Mouse (Mus musculus) liver (tissue): ENCODE measurements around the gene Rnf208.

ENCODE experiments used
- DNase-seq: peaks from one replicate; pipeline ENCODE4 v3.0.0-alpha.2; 2020; ENCODE audit warnings: mixed read lengths

The Rnf208 gene

DNA sequence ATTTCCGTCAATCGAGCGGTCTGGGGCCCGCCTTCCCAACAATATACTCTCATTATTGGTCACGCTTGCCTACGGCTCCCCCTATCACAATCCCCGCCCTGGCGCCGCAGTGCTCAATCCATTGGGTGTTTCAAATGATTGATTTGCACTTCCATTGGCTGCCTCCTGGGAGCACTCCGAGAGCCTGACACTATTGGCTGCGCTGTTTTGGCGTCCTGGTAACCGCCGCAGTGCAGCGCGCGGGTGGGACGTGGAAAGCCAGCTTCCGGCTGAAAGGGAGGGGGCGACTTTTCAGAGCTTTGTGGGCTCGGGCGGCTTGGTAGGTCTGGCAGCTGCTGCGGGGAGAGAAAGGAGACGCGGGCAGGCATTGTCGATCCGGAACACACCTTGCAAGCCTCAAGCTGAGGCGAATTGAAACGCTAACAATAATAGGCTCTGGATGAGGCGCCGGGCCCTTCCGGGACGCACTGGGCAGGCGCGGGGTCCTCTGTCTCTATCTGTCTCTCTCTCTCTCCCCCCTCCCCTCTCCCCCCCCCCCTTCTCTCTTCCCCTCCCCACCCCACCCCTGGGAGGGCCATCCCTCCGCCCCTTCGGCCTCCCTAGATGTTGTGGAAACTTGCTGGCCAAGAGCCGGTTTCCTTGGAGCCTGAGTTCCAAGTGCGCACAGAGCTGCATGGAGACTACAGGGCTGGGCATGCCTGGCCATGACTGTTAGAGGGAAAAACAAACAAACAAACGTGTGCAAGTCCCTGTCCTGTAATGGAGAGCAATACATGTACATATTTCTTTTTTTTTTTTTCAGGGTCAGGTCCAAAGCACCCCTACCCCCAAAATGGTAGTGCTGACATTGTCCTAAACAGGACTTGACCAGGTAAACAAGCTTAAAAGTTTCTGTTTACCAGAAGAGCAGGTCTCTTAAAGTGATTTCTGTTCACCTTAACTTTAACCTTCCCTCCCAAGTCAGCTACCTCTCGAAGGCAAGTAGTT lies 17.0 kb upstream of the Rnf208 start:
- peak; percentile 99 for DNase-seq

DNA sequence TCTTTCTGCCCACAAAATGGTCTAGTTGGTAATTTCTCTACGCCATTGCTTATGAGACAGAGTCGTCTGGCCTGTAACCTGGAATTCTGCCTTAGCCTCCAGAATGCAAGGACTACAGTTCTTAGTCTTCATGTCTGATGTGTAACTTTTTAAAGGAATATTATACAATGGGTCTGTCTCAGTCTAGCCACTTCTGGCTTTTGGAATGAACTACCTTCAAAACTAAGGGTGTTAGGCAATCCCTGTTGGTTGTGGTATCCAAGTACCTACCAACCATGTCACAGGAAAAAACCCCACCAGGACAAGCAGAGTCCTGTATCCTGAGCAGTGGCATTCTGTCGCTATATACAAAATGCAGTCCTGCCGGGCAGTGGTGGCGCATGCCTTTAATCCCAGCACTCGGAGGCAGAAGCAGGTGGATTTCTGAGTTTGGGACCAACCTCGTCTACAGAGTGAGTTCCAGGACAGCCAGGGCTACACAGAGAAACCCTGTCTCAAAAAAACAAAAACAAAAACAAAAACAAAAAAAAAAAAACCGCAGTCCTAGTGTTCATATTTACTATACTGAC lies 16.2 kb upstream of the Rnf208 start:
- DNase-seq: no peak

DNA sequence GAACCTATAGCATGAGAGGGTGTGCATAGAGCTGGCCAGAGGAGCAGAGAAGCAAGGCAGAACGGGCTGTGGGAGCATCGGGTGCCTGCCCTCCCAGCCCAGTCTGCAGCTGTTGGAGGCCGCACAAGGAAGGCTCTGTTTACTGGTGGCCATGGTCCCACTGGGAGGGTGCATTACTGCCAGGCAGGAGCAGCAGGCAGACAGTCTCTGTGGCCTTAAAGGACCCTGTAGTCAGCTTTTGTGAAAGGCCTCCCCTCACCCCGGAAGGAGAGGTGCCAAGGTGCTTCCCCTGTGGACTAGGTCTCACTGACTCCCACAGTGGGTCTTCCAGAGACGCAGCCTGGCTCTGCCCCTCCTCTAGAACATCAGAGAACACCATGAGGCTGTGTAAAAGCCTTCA lies 15.2 kb upstream of the Rnf208 start:
- DNase-seq: no peak

DNA sequence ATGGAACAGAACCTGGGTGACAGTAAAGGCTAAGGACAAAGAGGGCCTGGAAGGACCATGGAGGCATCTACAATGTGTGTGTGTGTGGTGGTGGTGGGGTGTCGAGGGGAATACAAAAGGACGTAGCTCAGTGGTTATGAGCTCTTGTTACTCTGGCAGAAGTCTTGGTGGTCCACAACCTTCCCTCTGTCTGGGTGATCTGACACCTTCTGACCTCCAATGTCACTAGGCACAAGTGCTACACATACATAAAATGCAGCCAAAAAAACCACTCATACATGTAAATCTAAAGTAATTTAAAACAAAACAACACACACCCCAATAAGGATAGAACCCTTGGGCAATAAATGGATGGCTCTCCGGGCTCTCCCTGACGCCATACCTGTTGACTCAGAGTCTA lies 14.6 kb upstream of the Rnf208 start:
- no peak for DNase-seq

GRCm38 (mm10) chr2:25228431-25228889 lies 13.6 kb upstream of the Rnf208 start:
- DNase-seq: peak; percentile 89

- no peak for DNase-seq
These were observed 13.0 kb upstream of the Rnf208 start for GRCm38 (mm10) chr2:25228995-25229530.

DNA sequence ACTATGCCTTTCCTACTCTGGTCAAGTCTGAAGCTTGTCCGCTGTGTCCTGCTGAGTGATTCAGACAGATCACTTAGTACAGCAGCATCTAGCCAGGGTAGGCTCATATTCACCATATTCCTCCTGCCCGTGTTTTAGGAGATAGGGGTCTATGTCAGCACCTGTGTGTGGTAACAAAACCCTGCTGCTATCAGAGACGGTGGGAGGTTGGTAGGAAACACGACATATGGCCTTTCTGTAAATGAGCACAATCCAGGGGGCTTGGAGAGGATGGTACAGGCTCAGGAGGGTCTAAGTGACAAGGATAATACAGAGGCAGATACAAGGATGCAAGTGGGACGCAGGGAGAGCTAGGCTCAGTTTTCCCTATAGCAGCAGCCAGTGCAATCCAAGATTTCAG lies 12.5 kb upstream of the Rnf208 start:
- DNase-seq: no peak

GRCm38 (mm10) chr2:25230581-25230980 lies 11.5 kb upstream of the Rnf208 start:
- DNase-seq: no peak

DNA sequence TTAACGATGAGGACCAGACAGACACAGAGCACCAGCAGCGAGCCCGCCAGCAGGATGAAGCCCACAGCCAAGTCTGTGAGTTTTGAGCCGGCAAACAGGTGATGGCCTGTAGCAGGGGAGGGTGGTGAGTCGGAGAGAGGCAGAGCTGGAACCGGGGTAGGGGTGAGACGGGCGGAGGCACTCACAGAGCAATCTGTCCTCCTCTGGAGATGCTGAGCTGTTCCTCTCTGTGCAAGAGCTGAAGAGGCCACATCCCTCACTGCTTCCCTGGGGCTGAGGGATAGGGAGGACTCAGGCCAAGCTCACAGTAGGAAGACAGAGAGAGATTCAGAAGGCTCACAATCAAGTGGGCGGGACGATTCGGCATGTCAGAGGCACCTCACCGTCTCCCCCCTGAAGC lies 11.0 kb upstream of the Rnf208 start:
- DNase-seq: no peak

DNA sequence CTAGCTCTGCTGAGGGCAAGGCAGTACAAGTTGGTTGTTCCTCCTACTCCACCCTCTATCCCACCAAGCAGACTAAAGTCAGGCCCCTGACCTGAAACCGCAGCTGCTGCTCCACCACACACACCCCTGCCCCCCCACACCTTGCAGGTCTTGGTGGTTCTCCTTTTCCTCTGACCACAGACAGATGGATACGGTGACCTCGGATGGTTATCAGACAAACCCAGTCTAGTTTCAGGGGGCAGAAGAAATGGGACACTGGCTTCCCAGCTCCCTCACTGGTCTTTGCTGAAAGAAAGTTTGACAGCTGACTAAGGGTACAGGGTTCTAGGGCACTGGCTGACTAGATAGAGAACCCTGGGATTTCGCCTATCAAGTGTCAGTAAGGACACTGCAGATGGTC lies 8.6 kb upstream of the Rnf208 start:
- peak; percentile 46 for DNase-seq

DNA sequence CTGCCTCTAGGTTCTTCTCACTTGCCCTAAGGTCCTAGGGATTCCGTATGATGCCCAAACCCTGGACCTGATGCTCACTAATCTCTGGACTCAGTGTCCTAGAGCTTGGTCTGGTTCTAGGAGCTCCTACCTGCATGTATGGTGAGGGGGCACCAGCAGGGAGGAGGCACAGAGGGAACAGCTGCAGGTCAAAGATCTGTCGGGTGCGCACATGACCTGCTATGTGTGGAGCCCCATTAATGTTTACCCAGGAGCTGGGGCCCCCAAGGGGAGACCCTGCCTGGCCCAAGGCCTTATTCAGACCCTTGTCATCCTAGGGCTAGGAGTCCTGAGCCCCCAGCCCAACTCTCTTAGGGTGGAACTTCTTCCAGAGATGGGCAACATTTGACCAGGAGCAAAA lies 8.0 kb upstream of the Rnf208 start, which contains the start of gene Slc34a3:
Slc34a3 (minus strand) TSS at position 315 of the 400 bp plus-strand sequence.
- no peak for DNase-seq

- no peak for DNase-seq
These were observed 7.4 kb upstream of the Rnf208 start for GRCm38 (mm10) chr2:25234551-25235220.

GRCm38 (mm10) chr2:25236614-25237013 lies 5.4 kb upstream of the Rnf208 start, which contains the start of gene Rnf224:
TSS of gene Rnf224 (minus strand) at chr2:25236787.
- DNase-seq: no peak

DNA sequence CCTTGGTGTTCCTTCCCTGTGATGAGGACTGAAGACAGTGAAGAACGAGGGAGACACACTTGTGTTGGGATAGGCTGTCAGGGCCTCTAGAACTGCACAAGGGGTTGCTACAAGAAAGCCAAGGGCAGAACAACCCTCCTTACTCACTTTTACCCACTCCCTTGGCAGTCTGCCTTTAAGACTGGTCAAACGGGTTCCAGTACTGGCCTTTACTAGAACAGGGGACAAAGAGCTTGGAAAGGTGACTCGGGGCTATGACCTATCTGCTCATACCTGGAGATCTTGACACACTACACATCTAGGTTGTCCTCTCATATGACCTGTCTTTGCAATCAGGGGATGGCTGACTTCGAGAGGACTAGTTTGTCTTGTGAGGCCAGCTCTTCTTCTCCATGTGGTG lies 4.5 kb upstream of the Rnf208 start:
- DNase-seq: no peak

DNA sequence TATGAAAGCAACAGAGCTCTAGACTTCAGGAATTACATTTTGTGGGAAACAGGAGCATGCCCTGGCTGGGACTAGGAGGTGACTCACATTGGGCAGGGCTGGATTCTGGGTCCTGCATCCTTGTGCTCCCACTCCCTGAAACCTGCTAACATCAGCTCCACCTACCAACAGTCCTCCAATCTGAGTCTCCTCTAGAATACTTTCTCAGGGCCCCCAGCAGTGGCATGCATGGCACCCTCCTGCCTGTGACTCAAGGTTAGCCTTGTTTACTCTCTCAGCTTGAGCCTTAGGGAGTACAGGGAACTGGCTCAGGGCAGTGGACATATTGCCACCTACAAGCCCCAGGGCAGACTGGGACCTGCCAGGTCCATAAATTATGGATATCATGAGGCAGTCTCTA lies 3.9 kb upstream of the Rnf208 start:
- DNase-seq: no peak

DNA sequence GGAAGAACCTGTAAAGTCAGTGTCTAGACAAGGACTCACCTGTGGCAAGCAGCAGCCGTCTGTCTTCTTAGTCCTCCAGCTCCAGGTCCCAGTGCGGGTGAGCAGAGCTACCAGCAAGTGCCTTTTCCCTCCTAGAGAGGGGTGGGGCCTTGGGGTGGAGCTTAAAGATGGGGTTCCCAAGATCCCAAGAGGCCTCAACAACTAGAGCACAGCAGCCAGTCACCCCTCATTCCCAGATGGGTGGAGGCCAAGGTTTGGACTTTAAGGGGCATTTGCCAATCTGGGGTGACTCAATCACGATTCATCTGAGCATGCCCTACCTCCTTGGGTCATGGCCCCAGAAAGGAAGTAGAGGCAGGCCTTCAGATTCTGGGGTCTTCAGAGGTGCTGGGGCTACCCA lies 2.3 kb upstream of the Rnf208 start:
- no peak for DNase-seq

- no peak for DNase-seq
These were observed 1.7 kb upstream of the Rnf208 start for GRCm38 (mm10) chr2:25240310-25240709.

DNA sequence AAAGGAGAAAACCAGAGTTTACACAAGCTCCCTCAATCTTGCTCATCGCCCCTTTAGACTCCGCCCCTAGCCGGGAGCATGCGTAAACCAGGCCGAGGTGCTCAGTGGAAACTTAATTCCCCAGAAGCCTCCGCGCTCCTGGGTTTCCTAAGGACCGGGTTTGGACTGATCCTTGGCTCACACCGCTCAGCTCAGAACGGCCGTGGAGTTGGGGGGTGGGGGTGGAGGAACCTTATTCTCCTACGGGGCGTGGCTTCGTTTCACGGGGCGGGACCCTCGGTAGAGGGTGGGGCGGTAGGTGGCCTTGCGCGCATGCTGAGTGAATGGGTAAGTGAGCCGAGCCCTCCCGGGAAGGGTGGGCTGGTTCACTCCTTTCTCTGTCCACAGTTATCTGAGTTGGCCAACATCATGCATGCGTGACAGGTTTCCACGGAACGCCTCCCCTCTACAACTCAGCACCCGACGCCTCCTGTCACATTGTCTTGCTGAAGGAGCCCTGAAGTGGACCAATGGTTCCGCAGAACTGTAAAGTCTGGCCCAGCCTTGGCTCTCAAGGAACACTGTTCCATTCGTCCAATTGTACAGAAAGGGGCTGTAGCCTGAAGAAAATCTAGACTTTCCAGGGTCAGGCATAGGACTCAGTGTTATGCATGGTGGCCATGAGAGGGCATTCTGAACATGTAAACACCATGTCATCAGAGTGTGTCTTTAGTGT lies 1.2 kb upstream of the Rnf208 start:
- DNase-seq: peak; percentile 76

DNA sequence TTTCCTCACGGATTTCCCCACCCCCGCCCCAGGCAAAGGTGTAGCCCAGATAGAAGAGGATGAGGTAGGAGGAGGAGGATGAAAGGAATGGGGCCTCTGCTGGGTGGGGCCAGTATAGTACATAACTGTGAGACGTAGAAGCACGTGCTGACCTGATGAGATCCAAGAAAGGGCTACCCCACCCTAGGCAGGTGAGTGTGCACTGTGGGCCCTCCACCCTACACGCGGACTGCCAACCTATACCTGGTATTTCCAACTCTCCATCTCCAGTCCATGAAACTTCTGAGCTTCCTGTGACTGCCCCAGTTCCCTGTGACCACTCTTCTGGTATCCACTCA lies 648 bp upstream of the Rnf208 start:
- no peak for DNase-seq

GRCm38 (mm10) chr2:25243342-25243741 lies 1.3 kb downstream of the Rnf208 start:
- no peak for DNase-seq

DNA sequence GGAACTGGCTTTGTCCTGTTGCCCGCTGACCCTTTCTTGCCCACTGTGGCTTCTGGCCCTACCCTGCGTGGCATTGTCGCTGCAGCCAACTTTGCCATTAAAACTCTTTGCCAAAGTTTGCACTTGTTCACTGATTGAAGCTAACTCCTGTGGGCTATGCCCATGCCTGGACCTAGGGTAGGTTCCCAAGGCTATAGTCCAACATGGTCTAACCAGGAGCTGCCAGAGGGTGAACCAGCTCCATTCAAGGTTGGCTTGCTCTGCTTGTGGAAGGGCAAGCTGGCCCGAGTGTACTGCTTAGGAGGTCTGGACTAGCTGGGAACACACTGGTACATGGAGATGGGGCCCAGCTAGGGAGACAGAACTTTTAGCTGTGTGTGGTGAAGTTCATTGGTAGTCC lies 2.1 kb downstream of the Rnf208 start:
- no peak for DNase-seq

- DNase-seq: no peak
These were observed 4.4 kb downstream of the Rnf208 start, which contains the start of gene AL732309.1 for GRCm38 (mm10) chr2:25246183-25247072. TSS of gene AL732309.1 (minus strand) at chr2:25246863.
